Mouse (Mus musculus) neutrophil, adult 5-6 weeks (primary cell): ENCODE measurements around the gene Fblim1. TPM values are rescaled to one million over a fixed set of nuclear protein-coding genes. Genes with fewer than 3 reads are reported as not detected.

Source experiments
- ATAC-seq: fragments of 151-379, 151-347 bp; 2 replicates; pipeline ENCODE4 v1.8.0; 2017; ENCODE audit warnings: mild to moderate bottlenecking, moderate TSS enrichment; ENCODE audit not compliant: insufficient number of reproducible peaks, poor library complexity, low FRiP score, severe bottlenecking; ENCODE audit errors: extremely low read depth
- total RNA-seq: library from RNA; stranded (forward); fragments of 200-1000 nt; gene quantifications from 2 replicates; pipeline ENCODE4 v1.2.3, GENCODE M21; 2017

Gene Fblim1
- total RNA-seq, 1 experiment from 2014 or later = 0.12 TPM

GRCm38 (mm10) chr4:141627502-141627901 is 21.6 kb upstream of the Fblim1 start:
- no peak for ATAC-seq

- ATAC-seq = no peak
Measured at GRCm38 (mm10) chr4:141625774-141626550, 20.1 kb upstream of the Fblim1 start.

- 0 out of 2 replicates have a peak, but pooled peaks have one; percentile 16 for ATAC-seq
Measured at GRCm38 (mm10) chr4:141624983-141625773, 19.3 kb upstream of the Fblim1 start.

- ATAC-seq = no peak
Measured at GRCm38 (mm10) chr4:141624134-141624533, 18.2 kb upstream of the Fblim1 start.

- no peak for ATAC-seq
Measured at GRCm38 (mm10) chr4:141623666-141624065, 17.8 kb upstream of the Fblim1 start, which contains the start of gene Slc25a34. Gene Slc25a34 (minus strand): TSS chr4:141623821.

- no peak for ATAC-seq
Measured at GRCm38 (mm10) chr4:141623037-141623436, 17.1 kb upstream of the Fblim1 start.

- no peak for ATAC-seq
Measured at GRCm38 (mm10) chr4:141622580-141622979, 16.7 kb upstream of the Fblim1 start.

- ATAC-seq = no peak
Measured at GRCm38 (mm10) chr4:141622091-141622490, 16.2 kb upstream of the Fblim1 start.

- ATAC-seq = no peak
Measured at GRCm38 (mm10) chr4:141621297-141621696, 15.4 kb upstream of the Fblim1 start.

- no peak for ATAC-seq
Measured at GRCm38 (mm10) chr4:141619299-141619883, 13.5 kb upstream of the Fblim1 start.

GRCm38 (mm10) chr4:141618565-141619243 is 12.8 kb upstream of the Fblim1 start, which contains the start of gene Tmem82:
Gene Tmem82 (minus strand): TSS chr4:141618633.
- ATAC-seq = peak; percentile 58

- ATAC-seq = no peak
Measured at GRCm38 (mm10) chr4:141617863-141618564, 12.1 kb upstream of the Fblim1 start.

- peak; percentile 14; the same call in 1 of the 2 replicates for ATAC-seq
Measured at GRCm38 (mm10) chr4:141617299-141617698, 11.4 kb upstream of the Fblim1 start.

- no peak for ATAC-seq
Measured at GRCm38 (mm10) chr4:141616811-141617210, 10.9 kb upstream of the Fblim1 start.

GRCm38 (mm10) chr4:141614946-141615345 is 9.1 kb upstream of the Fblim1 start:
- no peak for ATAC-seq

- ATAC-seq = no peak
Measured at GRCm38 (mm10) chr4:141609538-141609937, 3.6 kb upstream of the Fblim1 start.

- no peak for ATAC-seq
Measured at GRCm38 (mm10) chr4:141605421-141605820, 475 bp downstream of the Fblim1 start.

- no peak for ATAC-seq
Measured at GRCm38 (mm10) chr4:141604493-141604892, 1.4 kb downstream of the Fblim1 start.
